Mouse (Mus musculus): ENCODE results near the gene Pdxp. TPM values are rescaled to one million over a fixed set of nuclear protein-coding genes. Genes with fewer than 3 reads are reported as not detected.
A peak's percentile ranks its signal among the peaks of the same experiment; 100 is the strongest.

The Pdxp gene
- polyA plus RNA-seq (2014; fragmentation: Nextera tagmentation; extraction: Ambion mirVana): 19.6 and 21.0 TPM in 2 replicates

DNA sequence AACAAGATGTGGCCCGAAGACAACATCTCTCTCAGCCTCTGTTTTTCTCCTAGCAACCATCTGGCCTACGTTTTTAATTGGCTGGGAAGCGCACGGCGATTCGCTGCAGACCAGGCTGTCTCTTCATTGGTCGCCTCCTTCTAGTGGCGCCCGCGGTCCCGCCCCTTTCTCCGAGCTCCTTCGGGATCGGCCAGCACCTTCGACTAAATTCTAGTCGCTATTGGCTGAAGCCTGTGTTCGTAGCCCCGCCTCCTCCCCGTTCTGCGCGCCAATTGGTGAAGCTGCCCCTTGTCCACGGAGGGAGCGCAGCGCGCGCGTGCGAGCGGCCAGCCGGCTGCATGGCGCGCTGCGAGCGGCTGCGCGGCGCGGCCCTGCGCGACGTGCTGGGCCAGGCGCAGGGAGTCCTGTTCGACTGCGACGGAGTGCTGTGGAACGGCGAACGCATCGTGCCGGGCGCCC, at the start of gene Pdxp:
Gene Pdxp (plus strand): TSS at position 288 of the 459 bp plus-strand sequence.
- H3K27ac ChIP-seq (replicated peaks; ENCODE audit: low read depth, low read length): peak within 1 kb of the TSS; percentile 90
- peak within 1 kb of the TSS; percentile 96 for H3K4me2 ChIP-seq (ENCODE audit: low read depth, low read length)
- DNase-seq (ENCODE audit: low spot score) (peak; percentile 100), ATAC-seq (ENCODE audit: low read depth) (peak; percentile 94)
- H3K9me3 ChIP-seq (ENCODE audit: control insufficient read depth, low read length): no peaks in the 10 kb centered on the region
- H3K4me3 ChIP-seq (ENCODE audit: low read depth, low read length): peak within 1 kb of the TSS; percentile 74
- H3K27me3 ChIP-seq (replicated peaks; ENCODE audit: control insufficient read depth, insufficient read depth, low read length): no peaks in the 10 kb centered on the region
- H3K4me1 ChIP-seq (ENCODE audit: control insufficient read depth, insufficient read depth, low read length): peaks cover 23% of the 10 kb centered on the region
- peaks cover 43% of the 10 kb centered on the region for H3K36me3 ChIP-seq (ENCODE audit: control insufficient read depth, insufficient read depth, low read length)
- H3K9ac ChIP-seq (ENCODE audit: low read depth, low read length): peak within 1 kb of the TSS; percentile 83
- under 1% methylated on average over 25 of the region's 51 CpGs for WGBS

DNA sequence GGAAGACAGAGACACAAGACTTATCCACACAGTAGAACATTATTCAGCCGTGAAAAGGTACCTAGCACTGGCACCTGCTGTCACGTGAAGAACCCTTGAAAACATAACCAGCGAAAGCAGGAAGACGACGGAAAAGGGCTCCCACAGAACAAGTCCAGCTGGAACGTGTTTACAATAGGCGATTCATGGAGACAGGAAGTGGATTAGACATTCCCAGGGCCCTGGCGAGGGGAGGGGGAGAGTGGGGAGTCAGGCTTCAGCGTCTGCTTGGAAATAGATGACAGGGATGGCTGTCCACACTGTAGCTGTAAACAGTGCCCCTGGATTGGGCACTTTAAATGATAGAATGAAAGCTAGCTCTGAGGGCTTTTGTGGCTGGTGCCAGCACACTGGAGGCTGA, 45.3 kb upstream of the Pdxp start:
- Histone ChIP-seq H3K4me2 (ENCODE audit: low read depth, low read length) (no peak overlapping the region), H3K9me3 (ENCODE audit: control insufficient read depth, low read length) (no peaks in the 10 kb centered on the region)
- ATAC-seq (ENCODE audit: low read depth): peak; percentile 79

DNA sequence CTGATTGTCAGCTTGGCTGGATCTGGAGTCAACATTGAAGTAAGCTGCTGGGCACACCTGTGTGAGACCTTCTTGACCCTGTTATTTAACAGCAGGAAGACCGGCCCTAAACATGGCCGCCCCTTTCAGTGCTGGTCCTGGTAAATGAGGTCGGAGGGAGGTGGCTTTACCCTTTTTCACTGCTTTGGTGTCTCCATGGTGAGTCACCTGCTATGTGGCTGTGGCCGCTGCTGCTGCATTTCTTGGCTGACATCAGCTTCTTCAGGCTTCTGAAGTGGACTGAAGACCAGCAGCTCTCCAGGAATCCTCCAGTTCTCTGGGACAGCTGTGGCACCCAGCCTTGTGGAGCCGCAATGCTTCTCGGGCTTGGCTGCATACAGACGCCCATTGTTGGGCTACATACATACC, 44.9 kb upstream of the Pdxp start:
- Histone ChIP-seq H3K4me1 (ENCODE audit: control insufficient read depth, insufficient read depth, low read length) (no peaks in the 10 kb centered on the region), H3K36me3 (ENCODE audit: control insufficient read depth, insufficient read depth, low read length) (no peaks in the 10 kb centered on the region), H3K9ac (ENCODE audit: low read depth, low read length) (no peak overlapping the region), H3K4me3 (ENCODE audit: low read depth, low read length) (no peak overlapping the region), H3K9me3 (ENCODE audit: control insufficient read depth, low read length) (no peaks in the 10 kb centered on the region), H3K27me3 (replicated peaks; ENCODE audit: control insufficient read depth, insufficient read depth, low read length) (no peaks in the 10 kb centered on the region), H3K27ac (replicated peaks; ENCODE audit: low read depth, low read length) (peak overlapping the region; percentile 41; the same call in 1 of the 2 replicates), H3K4me2 (ENCODE audit: low read depth, low read length) (no peak overlapping the region)
- DNase-seq (ENCODE audit: low spot score) (no peak), ATAC-seq (ENCODE audit: low read depth) (0 out of 2 replicates have a peak, but pooled peaks have one; percentile 31)
- 53% methylated on average over 7 of the region's 7 CpGs for WGBS

More for the DNA sequence above, 45.3 kb upstream of the Pdxp start:
- Histone ChIP-seq H3K4me3 (ENCODE audit: low read depth, low read length) (no peak overlapping the region), H3K4me1 (ENCODE audit: control insufficient read depth, insufficient read depth, low read length) (no peaks in the 10 kb centered on the region), H3K9ac (ENCODE audit: low read depth, low read length) (no peak overlapping the region), H3K27me3 (replicated peaks; ENCODE audit: control insufficient read depth, insufficient read depth, low read length) (no peaks in the 10 kb centered on the region), H3K36me3 (ENCODE audit: control insufficient read depth, insufficient read depth, low read length) (no peaks in the 10 kb centered on the region), H3K27ac (replicated peaks; ENCODE audit: low read depth, low read length) (peak overlapping the region; percentile 41; the same call in 1 of the 2 replicates)
- 7% methylated on average over 9 of the region's 9 CpGs for WGBS
- peak; percentile 84 for DNase-seq (ENCODE audit: low spot score)

DNA sequence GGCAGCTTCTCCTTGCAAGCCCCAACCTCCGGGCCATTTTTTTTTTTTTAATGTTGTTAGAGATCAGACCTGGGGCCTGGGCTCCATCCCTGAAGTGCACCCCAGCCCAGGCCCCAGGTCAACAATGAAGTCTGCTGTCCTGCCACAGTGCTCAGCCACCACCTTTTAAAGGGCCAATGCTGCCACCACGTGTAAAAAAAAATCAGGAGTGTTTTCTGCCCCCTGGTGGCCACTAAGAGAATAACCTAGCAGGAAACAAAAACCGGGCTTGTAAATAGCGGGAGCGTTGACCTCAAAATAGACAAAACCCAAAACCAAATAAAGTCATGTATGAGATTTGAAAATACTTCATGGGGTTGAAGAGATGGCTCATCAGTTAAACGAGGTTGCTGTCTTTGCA, 43.9 kb upstream of the Pdxp start:
- 29% methylated on average over 6 of the region's 6 CpGs for WGBS
- Histone ChIP-seq H3K4me2 (ENCODE audit: low read depth, low read length) (no peak overlapping the region), H3K27me3 (replicated peaks; ENCODE audit: control insufficient read depth, insufficient read depth, low read length) (no peaks in the 10 kb centered on the region), H3K9ac (ENCODE audit: low read depth, low read length) (no peak overlapping the region), H3K27ac (replicated peaks; ENCODE audit: low read depth, low read length) (no peak overlapping the region), H3K36me3 (ENCODE audit: control insufficient read depth, insufficient read depth, low read length) (no peaks in the 10 kb centered on the region), H3K9me3 (ENCODE audit: control insufficient read depth, low read length) (no peaks in the 10 kb centered on the region), H3K4me3 (ENCODE audit: low read depth, low read length) (no peak overlapping the region), H3K4me1 (ENCODE audit: control insufficient read depth, insufficient read depth, low read length) (no peaks in the 10 kb centered on the region)
- DNase-seq (ENCODE audit: low spot score): peak; percentile 43
- no peak for ATAC-seq (ENCODE audit: low read depth)

DNA sequence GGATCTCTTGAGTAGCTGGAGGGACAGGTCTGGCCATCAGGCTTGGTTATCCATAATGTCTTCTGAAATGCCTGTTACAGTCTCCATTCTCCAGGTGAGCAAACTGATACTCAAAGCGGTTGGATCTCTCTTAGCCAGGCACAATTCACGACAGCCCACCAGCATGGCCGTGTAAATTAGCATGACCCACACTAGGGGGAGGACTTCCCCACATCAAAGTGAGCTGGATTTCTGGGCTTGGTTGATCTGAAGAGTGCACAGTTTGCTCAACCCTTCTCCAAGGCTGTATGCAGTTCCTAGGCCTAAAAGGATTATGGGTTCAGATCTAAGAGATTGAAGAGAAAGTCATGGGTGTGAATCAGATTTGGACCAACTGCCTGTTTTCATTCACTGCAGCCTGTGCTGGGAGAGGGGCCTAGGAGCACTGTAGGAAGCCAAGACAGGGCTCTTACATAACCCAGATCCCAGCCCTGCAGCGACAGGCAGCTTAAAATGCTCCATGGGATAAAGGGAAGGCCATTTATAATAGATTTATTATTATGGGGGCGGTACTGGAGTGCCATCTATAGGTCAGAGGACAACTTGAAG, 41.6 kb upstream of the Pdxp start:
- no peak overlapping the region for H3K9ac ChIP-seq (ENCODE audit: low read depth, low read length)
- no peaks in the 10 kb centered on the region for H3K27me3 ChIP-seq (replicated peaks; ENCODE audit: control insufficient read depth, insufficient read depth, low read length)
- H3K4me3 ChIP-seq (ENCODE audit: low read depth, low read length): no peak overlapping the region
- no peak for DNase-seq (ENCODE audit: low spot score)
- no peak overlapping the region for H3K4me2 ChIP-seq (ENCODE audit: low read depth, low read length)
- H3K9me3 ChIP-seq (ENCODE audit: control insufficient read depth, low read length): no peaks in the 10 kb centered on the region
- ATAC-seq (ENCODE audit: low read depth): no peak
- no peak overlapping the region for H3K27ac ChIP-seq (replicated peaks; ENCODE audit: low read depth, low read length)
- H3K4me1 ChIP-seq (ENCODE audit: control insufficient read depth, insufficient read depth, low read length): no peaks in the 10 kb centered on the region
- no peaks in the 10 kb centered on the region for H3K36me3 ChIP-seq (ENCODE audit: control insufficient read depth, insufficient read depth, low read length)
- 42% methylated on average over 5 of the region's 5 CpGs for WGBS

DNA sequence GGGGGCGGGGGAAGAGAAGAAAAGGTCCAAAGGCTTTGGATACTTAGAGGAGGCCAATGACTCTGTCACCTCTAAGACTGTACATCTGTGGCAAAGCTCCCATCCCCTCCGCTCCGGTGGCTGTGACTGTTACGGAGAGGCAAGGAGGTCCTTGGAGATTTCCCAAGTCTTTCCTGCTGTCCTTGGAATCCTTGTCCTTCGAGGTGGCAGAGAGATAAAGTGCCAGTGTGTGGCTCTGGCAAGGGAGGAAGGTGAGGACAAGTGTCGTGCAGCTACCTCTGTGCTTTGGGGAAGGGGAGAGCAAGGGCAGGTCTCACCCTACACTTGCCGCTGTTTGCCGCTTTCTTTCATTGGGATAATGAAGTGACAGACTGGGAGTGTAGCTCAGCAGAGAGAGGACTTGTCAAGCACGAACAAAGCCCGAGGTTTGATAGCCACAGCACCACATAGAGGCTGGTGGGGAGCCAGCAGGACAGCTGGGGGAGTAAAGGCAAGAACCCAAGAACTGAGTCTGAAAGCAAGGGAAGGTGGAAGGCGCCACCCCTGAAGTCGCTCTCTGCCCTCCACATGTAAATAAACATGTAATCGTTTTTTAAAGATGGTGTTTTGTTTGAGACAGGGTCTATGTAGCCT, 39.8 kb upstream of the Pdxp start:
- DNase-seq (ENCODE audit: low spot score): no peak
- 59% methylated on average over 13 of the region's 13 CpGs for WGBS
- H3K36me3 ChIP-seq (ENCODE audit: control insufficient read depth, insufficient read depth, low read length): no peaks in the 10 kb centered on the region

DNA sequence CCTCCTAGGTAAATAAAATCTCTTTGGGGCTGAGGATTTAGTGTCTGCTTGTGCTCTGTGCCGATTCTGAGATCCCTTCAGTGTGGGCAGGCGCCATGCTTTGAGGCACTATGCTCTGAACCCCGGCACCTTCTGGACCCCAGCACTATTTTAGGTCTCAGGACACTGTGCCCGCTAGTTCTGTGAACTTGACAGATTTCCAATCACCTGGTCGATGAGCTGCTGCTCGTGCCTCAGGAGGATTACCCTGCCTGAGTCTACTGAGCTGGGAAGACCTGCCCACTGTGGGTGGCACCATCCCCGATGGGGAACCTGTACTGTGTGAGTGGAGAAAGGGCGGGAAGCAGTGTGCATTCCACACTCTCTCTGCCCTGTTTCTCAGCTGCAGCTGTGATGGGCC, 38.7 kb upstream of the Pdxp start:
- WGBS: 72% methylated on average over 8 of the region's 8 CpGs

More for the DNA sequence above, 39.8 kb upstream of the Pdxp start:
- no peak overlapping the region for H3K27ac ChIP-seq (replicated peaks; ENCODE audit: low read depth, low read length)
- no peak overlapping the region for H3K9ac ChIP-seq (ENCODE audit: low read depth, low read length)
- no peak overlapping the region for H3K4me3 ChIP-seq (ENCODE audit: low read depth, low read length)
- no peaks in the 10 kb centered on the region for H3K9me3 ChIP-seq (ENCODE audit: control insufficient read depth, low read length)
- H3K27me3 ChIP-seq (replicated peaks; ENCODE audit: control insufficient read depth, insufficient read depth, low read length): no peaks in the 10 kb centered on the region
- H3K4me2 ChIP-seq (ENCODE audit: low read depth, low read length): no peak overlapping the region
- H3K4me1 ChIP-seq (ENCODE audit: control insufficient read depth, insufficient read depth, low read length): peaks cover 6% of the 10 kb centered on the region
- no peak for ATAC-seq (ENCODE audit: low read depth)

DNA sequence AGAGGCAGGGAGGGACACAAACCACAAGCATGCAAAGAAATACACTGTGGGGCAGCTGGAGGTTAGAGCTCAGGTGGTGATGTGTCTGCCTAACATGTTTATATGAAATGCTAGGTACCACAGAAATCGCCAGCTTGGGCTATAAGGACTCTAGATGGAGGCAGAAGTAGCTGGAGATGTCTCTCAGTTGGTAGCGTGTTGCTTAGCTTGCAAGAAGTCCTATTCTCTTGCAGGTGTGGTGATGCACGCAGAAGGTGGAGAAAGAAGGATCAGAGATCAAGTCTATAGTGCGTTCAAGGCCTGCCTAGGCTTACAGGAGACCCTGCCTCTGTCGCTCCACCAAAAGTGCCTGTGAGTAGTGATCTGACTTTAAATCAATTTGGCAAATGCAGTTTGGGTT, 38.2 kb upstream of the Pdxp start:
- Histone ChIP-seq H3K9ac (ENCODE audit: low read depth, low read length) (no peak overlapping the region), H3K27me3 (replicated peaks; ENCODE audit: control insufficient read depth, insufficient read depth, low read length) (no peaks in the 10 kb centered on the region), H3K27ac (replicated peaks; ENCODE audit: low read depth, low read length) (peak overlapping the region; percentile 100), H3K36me3 (ENCODE audit: control insufficient read depth, insufficient read depth, low read length) (peaks cover 7% of the 10 kb centered on the region), H3K4me1 (ENCODE audit: control insufficient read depth, insufficient read depth, low read length) (peaks cover 13% of the 10 kb centered on the region), H3K9me3 (ENCODE audit: control insufficient read depth, low read length) (no peaks in the 10 kb centered on the region), H3K4me2 (ENCODE audit: low read depth, low read length) (peak overlapping the region; percentile 91; the same call in 1 of the 2 replicates), H3K4me3 (ENCODE audit: low read depth, low read length) (no peak overlapping the region)
- ATAC-seq (ENCODE audit: low read depth) (no peak), DNase-seq (ENCODE audit: low spot score) (no peak)
- WGBS: 68% methylated on average over 5 of the region's 5 CpGs

More for the DNA sequence above, 38.7 kb upstream of the Pdxp start:
- Histone ChIP-seq H3K9ac (ENCODE audit: low read depth, low read length) (no peak overlapping the region), H3K27ac (replicated peaks; ENCODE audit: low read depth, low read length) (peak overlapping the region; percentile 100), H3K4me3 (ENCODE audit: low read depth, low read length) (no peak overlapping the region), H3K4me1 (ENCODE audit: control insufficient read depth, insufficient read depth, low read length) (peaks cover 13% of the 10 kb centered on the region), H3K4me2 (ENCODE audit: low read depth, low read length) (no peak overlapping the region), H3K36me3 (ENCODE audit: control insufficient read depth, insufficient read depth, low read length) (peaks cover 4% of the 10 kb centered on the region), H3K27me3 (replicated peaks; ENCODE audit: control insufficient read depth, insufficient read depth, low read length) (no peaks in the 10 kb centered on the region), H3K9me3 (ENCODE audit: control insufficient read depth, low read length) (no peaks in the 10 kb centered on the region)
- ATAC-seq (ENCODE audit: low read depth): no peak
- DNase-seq (ENCODE audit: low spot score): no peak

All from embryonic facial prominence, embryonic 14.5 days (tissue).